Mouse (Mus musculus) CH12.LX (cell line): ENCODE data around the gene Atp2a3. TPM values are rescaled to one million over a fixed set of nuclear protein-coding genes. Genes with fewer than 3 reads are reported as not detected.

Experiments used
- DNase-seq: peaks from one replicate; pipeline ENCODE4 v3.0.0-alpha.2; 2013; ENCODE audit errors: extremely low read depth
- H3K27ac ChIP-seq: 2 replicates; pipeline ENCODE4 v1.5.1; 2012; ENCODE audit warnings: low read depth, mild to moderate bottlenecking, control low read depth, moderate library complexity; ENCODE audit not compliant: insufficient read depth
- H3K27me3 ChIP-seq: replicated peaks from 2 replicates; pipeline ENCODE3; 2012; ENCODE audit warnings: inconsistent platforms
- H3K36me3 ChIP-seq, 2 experiments: replicated peaks in 1 of 2; 2 replicates each; pipeline versions ENCODE3 to v1.6.1; 2012; ENCODE audit warnings: inconsistent platforms in 1 of 2, low read length in 1 of 2, mild to moderate bottlenecking in 1 of 2, mixed read lengths in 1 of 2, moderate library complexity in 1 of 2; ENCODE audit not compliant: control insufficient read depth in 1 of 2, insufficient read depth in 1 of 2
- H3K4me1 ChIP-seq, 2 experiments: 2 replicates each; pipeline ENCODE4 v1.6.1; 2012; ENCODE audit warnings: inconsistent platforms in 1 of 2, moderate library complexity in 1 of 2; ENCODE audit not compliant: insufficient read depth in 2 of 2, control insufficient read depth in 1 of 2
- H3K4me2 ChIP-seq: 2 replicates; pipeline ENCODE4 v1.6.1; 2012; ENCODE audit warnings: low read depth, mild to moderate bottlenecking, control low read depth; ENCODE audit not compliant: poor library complexity, insufficient read depth, severe bottlenecking
- H3K4me3 ChIP-seq, 3 experiments: fragments of 150-350 bp in 1 of 3; sonication (generic) in 1 of 3; replicated peaks in 1 of 3; 2 replicates each; pipeline versions ENCODE3 to v1.5.1; 2011 to 2012; ENCODE audit warnings: low read depth in 2 of 3, low read length in 2 of 3, mild to moderate bottlenecking in 2 of 3, moderate library complexity in 2 of 3, control low read depth in 1 of 3, improper control_type of control experiment in 1 of 3, inconsistent platforms in 1 of 3, mixed read lengths in 1 of 3; ENCODE audit not compliant: poor library complexity in 1 of 3
- H3K79me2 ChIP-seq: replicated peaks from 2 replicates; pipeline ENCODE4 v1.6.1; 2012; ENCODE audit warnings: mild to moderate bottlenecking, moderate library complexity; ENCODE audit not compliant: control insufficient read depth, poor library complexity, insufficient read depth, severe bottlenecking; ENCODE audit errors: extremely low read depth
- H3K9ac ChIP-seq: 2 replicates; pipeline ENCODE4 v1.6.1; 2012; ENCODE audit warnings: low read depth, mild to moderate bottlenecking, control low read depth, moderate library complexity; ENCODE audit not compliant: insufficient read depth
- H3K9me3 ChIP-seq: replicated peaks from 2 replicates; pipeline ENCODE3; 2012; ENCODE audit warnings: low read length, inconsistent platforms, mixed read lengths
- CHD2 ChIP-seq: IDR thresholded peaks from 2 replicates; pipeline ENCODE4 v1.6.1; 2011; ENCODE audit warnings: low read length, improper control_type of control experiment
- CTCF ChIP-seq, 2 experiments: IDR thresholded peaks in 1 of 2; conservative IDR thresholded peaks in 1 of 2; 2 replicates each; pipeline ENCODE4 v1.5.1; 2011 to 2012; ENCODE audit warnings: low read depth in 2 of 2, low read length in 2 of 2, improper control_type of control experiment in 1 of 2, inconsistent platforms in 1 of 2, mild to moderate bottlenecking in 1 of 2, moderate library complexity in 1 of 2
- E2F4 ChIP-seq: IDR thresholded peaks from 2 replicates; pipeline ENCODE4 v1.6.1; 2011; ENCODE audit warnings: low read depth, low read length, improper control_type of control experiment; ENCODE audit not compliant: insufficient replicate concordance
- ELF1 ChIP-seq: IDR thresholded peaks from 2 replicates; pipeline ENCODE4 v1.6.1; 2014; ENCODE audit warnings: low read depth, mild to moderate bottlenecking, inconsistent platforms, low read length, improper control_type of control experiment
- HCFC1 ChIP-seq: IDR thresholded peaks from 2 replicates; pipeline ENCODE4 v1.6.1; 2012; ENCODE audit warnings: low read depth, mild to moderate bottlenecking, inconsistent platforms, low read length, improper control_type of control experiment
- MAFK ChIP-seq: IDR thresholded peaks from 2 replicates; pipeline ENCODE4 v1.6.1; 2011; ENCODE audit warnings: low read length, improper control_type of control experiment; ENCODE audit not compliant: insufficient replicate concordance
- MAX ChIP-seq: IDR thresholded peaks from 2 replicates; pipeline ENCODE4 v1.6.1; 2011; ENCODE audit warnings: low read length, improper control_type of control experiment
- MEF2A ChIP-seq: IDR thresholded peaks from 2 replicates; pipeline ENCODE4 v1.6.1; 2014; ENCODE audit warnings: low read depth, mild to moderate bottlenecking, inconsistent platforms, low read length, improper control_type of control experiment, borderline replicate concordance
- MXI1 ChIP-seq: IDR thresholded peaks from 2 replicates; pipeline ENCODE4 v1.6.1; 2011; ENCODE audit warnings: mild to moderate bottlenecking, low read depth, low read length, improper control_type of control experiment
- NRF1 ChIP-seq: IDR thresholded peaks from 2 replicates; pipeline ENCODE4 v1.6.1; 2014; ENCODE audit warnings: low read depth, mild to moderate bottlenecking, inconsistent platforms, low read length, improper control_type of control experiment, moderate library complexity
- POLR2A ChIP-seq: IDR thresholded peaks from 2 replicates; pipeline ENCODE4 v1.6.1; 2011; ENCODE audit warnings: low read depth, mild to moderate bottlenecking, improper control_type of control experiment, low read length
- SMC3 ChIP-seq: IDR thresholded peaks from 2 replicates; pipeline ENCODE4 v1.6.1; 2011; ENCODE audit warnings: low read depth, low read length, improper control_type of control experiment
- TBP ChIP-seq: conservative IDR thresholded peaks from 2 replicates; pipeline ENCODE4 v1.6.1; 2011; ENCODE audit warnings: low read depth, low read length, improper control_type of control experiment
- ZC3H11A ChIP-seq: IDR thresholded peaks from 2 replicates; pipeline ENCODE4 v1.6.1; 2012; ENCODE audit warnings: low read depth, mild to moderate bottlenecking, inconsistent platforms, low read length, improper control_type of control experiment
- ZKSCAN1 ChIP-seq: IDR thresholded peaks from 2 replicates; pipeline ENCODE4 v1.6.1; 2012; ENCODE audit warnings: low read depth, inconsistent platforms, low read length, improper control_type of control experiment, borderline replicate concordance
- ZMIZ1 ChIP-seq: IDR thresholded peaks from 2 replicates; pipeline ENCODE4 v1.6.1; 2012; ENCODE audit warnings: low read depth, mild to moderate bottlenecking, inconsistent platforms, low read length, improper control_type of control experiment
- dilution Hi-C: fragments of 300-500 bp; cut with MboI; formaldehyde crosslinking; loops from 2 replicates; pipeline ENCODE4 v1.14.3; 2020; ENCODE audit warnings: low sequenced_read_pairs; ENCODE audit not compliant: extremely low pct_unique_long_range_greater_than_20kb, extremely low pct_ligation_motif_present
- in situ Hi-C: fragments of 300-500 bp; cut with MboI; formaldehyde crosslinking; loops from 3 replicates; pipeline ENCODE4 v1.14.3; 2019; ENCODE audit warnings: low sequenced_read_pairs, low pct_ligation_motif_present, low pct_unique_long_range_greater_than_20kb, mixed read lengths
- polyA plus RNA-seq: library from polyadenylated mRNA; unstranded; fragments of >175 nt; gene quantifications from 2 replicates; pipeline ENCODE4 v1.2.1, GENCODE M21; 2012; ENCODE audit warnings: low read depth; ENCODE audit not compliant: insufficient read length
- total RNA-seq, 2 experiments: library from RNA; depleted of rRNA; stranded (reverse); fragments of 300-350 nt in 1 of 2; fragments of >200 nt in 1 of 2; gene quantifications; 2 replicates each; pipeline ENCODE4 v1.2.3; 2012 to 2014

Gene Atp2a3
- total and polyA plus RNA-seq, 3 experiments: 61.4 to 279 (median 218) TPM

- Histone ChIP-seq H3K4me3 (no peak overlapping the region), H3K79me2 (no peaks in the 10 kb centered on the region), H3K9me3 (no peaks in the 10 kb centered on the region), H3K4me2 (no peak overlapping the region), H3K27me3 (no peaks in the 10 kb centered on the region), H3K9ac (no peak overlapping the region)
- in situ Hi-C loops (no loop called here), dilution Hi-C loops (no loop called here)
- DNase-seq: no peak
- no peak for TF ChIP-seq MEF2A
- TF ChIP-seq SMC3: no peak
- TF ChIP-seq TBP: no peak
- TF ChIP-seq MXI1: no peak
- no peak for TF ChIP-seq ZKSCAN1
- TF ChIP-seq POLR2A: no peak
- TF ChIP-seq ZMIZ1: no peak
- no peak for TF ChIP-seq E2F4
- no peak for TF ChIP-seq NRF1
- TF ChIP-seq MAFK: no peak
- TF ChIP-seq HCFC1: no peak
- no peak for TF ChIP-seq ELF1
- no peak for TF ChIP-seq CHD2
- TF ChIP-seq MAX: no peak
- TF ChIP-seq CTCF (conservative IDR thresholded peaks at IDR 0.05 in 1 of 2, IDR thresholded peaks at IDR 0.05 in 1 of 2; ENCODE audit: low read depth in 2 of 2, low read length in 2 of 2): no peak
- TF ChIP-seq, all 38 proteins: peak for 0
- Histone ChIP-seq H3K4me1 (peaks cover 3 to 56% of the 10 kb centered on the region in 2 experiments; a peak in 3 of 4 replicates), H3K27ac (no peak overlapping the region), H3K36me3 (peaks cover 86 to 94% of the 10 kb centered on the region in 2 experiments)
These were observed 14.1 kb downstream of the Atp2a3 start for GRCm38 (mm10) chr11:72974995-72975503.

GRCm38 (mm10) chr11:72982516-72982915, 21.5 kb downstream of the Atp2a3 start:
- H3K4me2 ChIP-seq: no peak overlapping the region
- no peak overlapping the region for H3K27ac ChIP-seq
- in situ Hi-C loops: loop anchor here (5.0 kb wide), 1 partner anchor 65 kb away; no protein-coding TSS in a partner anchor
- H3K4me1 ChIP-seq: peaks cover 10 to 66% of the 10 kb centered on the region in 2 experiments; a peak in 3 of 4 replicates
- no peaks in the 10 kb centered on the region for H3K79me2 ChIP-seq
- H3K36me3 ChIP-seq: peaks cover 81 to 97% of the 10 kb centered on the region in 2 experiments
- no peaks in the 10 kb centered on the region for H3K27me3 ChIP-seq
- dilution Hi-C loops: no loop called here
- H3K4me3 ChIP-seq: no peak overlapping the region
- no peak for DNase-seq
- TF ChIP-seq ZC3H11A: no peak
- H3K9me3 ChIP-seq: no peaks in the 10 kb centered on the region
- H3K9ac ChIP-seq: no peak overlapping the region
